Mouse (Mus musculus): ENCODE results near the gene Pola2.

Gene Pola2

GRCm38 (mm10) chr19:5965280-5965679 is 1.3 kb upstream of the Pola2 start:
- DNase-seq (ENCODE audit: low spot score): peak; percentile 93

- DNase-seq (ENCODE audit: low spot score): no peak
Measured at GRCm38 (mm10) chr19:5964804-5965203, 802 bp upstream of the Pola2 start.

GRCm38 (mm10) chr19:5962651-5963050 is 1.4 kb downstream of the Pola2 start:
- DNase-seq (ENCODE audit: low spot score): peak; percentile 3

- DNase-seq (ENCODE audit: low spot score): no peak
Measured at GRCm38 (mm10) chr19:5957371-5957770, 6.6 kb downstream of the Pola2 start.

DNA sequence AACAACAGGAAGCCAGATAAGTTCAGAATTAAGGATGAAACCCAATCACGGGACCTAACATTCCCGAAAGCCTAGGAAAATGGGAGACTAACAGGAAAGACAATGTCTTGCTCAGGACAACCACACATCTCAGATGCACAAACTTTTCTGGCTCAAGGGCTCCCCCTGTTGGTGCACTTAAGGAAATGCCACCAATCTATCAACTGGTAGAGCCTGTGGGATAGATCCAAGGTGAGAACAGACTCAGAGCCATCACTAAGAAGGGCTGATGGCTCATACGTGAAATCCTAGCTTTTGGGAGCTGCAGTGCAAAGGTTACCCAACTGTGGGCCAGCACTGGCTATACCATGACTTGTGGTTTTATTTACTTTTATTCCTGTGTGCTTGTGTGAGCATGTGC is 7.3 kb downstream of the Pola2 start:
- DNase-seq (ENCODE audit: low spot score): peak; percentile 84

GRCm38 (mm10) chr19:5955704-5956670 is 8.0 kb downstream of the Pola2 start:
- DNase-seq (ENCODE audit: low spot score): no peak

- no peak for DNase-seq (ENCODE audit: low spot score)
Measured at GRCm38 (mm10) chr19:5954936-5955335, 9.1 kb downstream of the Pola2 start.

DNA sequence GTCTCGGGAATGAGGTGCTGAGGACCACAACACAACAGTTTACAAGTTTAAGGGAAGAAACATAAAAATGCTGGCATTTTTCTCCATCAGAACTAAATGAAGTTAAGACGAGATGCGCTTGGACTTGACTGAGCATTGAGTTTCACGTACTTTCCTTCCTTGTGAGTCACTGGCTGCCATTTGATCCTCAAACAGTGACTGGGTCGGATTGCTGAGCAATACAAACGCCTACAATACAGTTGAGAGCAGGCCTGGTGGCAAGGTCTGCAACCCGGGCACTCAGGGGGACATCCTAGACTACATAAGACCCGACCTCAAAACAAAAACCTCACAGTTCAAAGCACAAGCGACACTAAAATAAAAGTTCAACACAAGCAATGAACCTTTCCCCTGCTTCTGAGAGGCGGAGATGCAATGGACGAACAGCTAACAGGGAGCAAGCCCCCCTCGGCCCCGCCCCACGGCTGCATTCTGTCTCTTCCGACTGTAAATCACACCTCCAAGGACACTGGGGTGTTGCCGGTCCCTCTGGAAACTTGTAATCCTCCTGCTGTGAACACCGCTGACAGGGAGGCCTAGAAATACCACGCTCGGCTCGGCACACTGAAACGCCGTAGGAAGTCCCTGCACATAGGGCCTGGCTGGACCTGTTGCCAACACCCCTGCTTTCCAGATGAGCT is 9.8 kb downstream of the Pola2 start:
- DNase-seq (ENCODE audit: low spot score): no peak

GRCm38 (mm10) chr19:5953201-5953770 is 10.7 kb downstream of the Pola2 start:
- no peak for DNase-seq (ENCODE audit: low spot score)

GRCm38 (mm10) chr19:5952071-5952691 is 11.8 kb downstream of the Pola2 start:
- DNase-seq (ENCODE audit: low spot score): peak; percentile 32

DNA sequence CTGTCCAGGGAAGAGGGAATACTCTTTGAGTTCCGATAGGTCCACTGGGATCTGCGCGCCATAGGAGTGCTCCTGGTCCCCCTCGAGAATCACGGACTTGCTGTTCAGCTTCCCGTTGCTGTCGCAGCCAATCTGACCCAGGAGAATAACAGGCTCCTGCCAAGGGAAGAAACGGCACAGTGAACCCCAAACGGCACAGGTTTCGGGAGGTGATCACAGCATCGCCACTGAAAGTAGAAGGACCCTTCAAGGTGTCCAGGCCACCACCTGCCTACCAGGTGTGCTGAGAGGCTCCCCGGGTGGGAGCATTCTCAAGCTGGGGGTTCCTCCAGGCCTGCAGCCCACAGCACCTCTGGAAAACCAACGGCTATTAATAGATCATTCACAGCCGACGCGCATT is 12.4 kb downstream of the Pola2 start:
- no peak for DNase-seq (ENCODE audit: low spot score)

GRCm38 (mm10) chr19:5950218-5950617 is 13.8 kb downstream of the Pola2 start:
- DNase-seq (ENCODE audit: low spot score): no peak

DNA sequence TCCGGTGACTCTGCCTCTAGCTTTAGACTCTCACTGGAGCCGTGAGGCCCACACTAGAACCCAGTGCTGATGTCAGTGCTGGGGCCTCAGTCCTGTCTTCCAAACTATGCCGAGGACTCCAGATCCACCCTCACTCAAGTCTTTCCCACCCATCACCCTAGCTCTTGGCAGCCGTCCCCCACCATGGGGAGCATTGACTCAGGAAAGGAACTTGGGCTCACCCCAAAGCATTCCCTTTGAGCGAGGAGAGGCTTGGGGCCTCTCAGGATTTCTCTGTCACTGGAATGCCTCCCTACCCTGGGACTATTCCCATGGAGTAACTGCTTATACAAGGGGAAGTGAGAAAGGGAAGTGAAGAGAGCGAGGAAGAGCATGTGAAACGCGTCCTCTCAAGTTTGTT is 18.1 kb downstream of the Pola2 start:
- DNase-seq (ENCODE audit: low spot score): no peak

GRCm38 (mm10) chr19:5945027-5945426 is 19.0 kb downstream of the Pola2 start:
- peak; percentile 29 for DNase-seq (ENCODE audit: low spot score)

GRCm38 (mm10) chr19:5944145-5944544 is 19.9 kb downstream of the Pola2 start:
- DNase-seq (ENCODE audit: low spot score): no peak

GRCm38 (mm10) chr19:5943404-5943803 is 20.6 kb downstream of the Pola2 start:
- no peak for DNase-seq (ENCODE audit: low spot score)

- no peak for DNase-seq (ENCODE audit: low spot score)
Measured at GRCm38 (mm10) chr19:5942581-5942980, 21.4 kb downstream of the Pola2 start.

DNA sequence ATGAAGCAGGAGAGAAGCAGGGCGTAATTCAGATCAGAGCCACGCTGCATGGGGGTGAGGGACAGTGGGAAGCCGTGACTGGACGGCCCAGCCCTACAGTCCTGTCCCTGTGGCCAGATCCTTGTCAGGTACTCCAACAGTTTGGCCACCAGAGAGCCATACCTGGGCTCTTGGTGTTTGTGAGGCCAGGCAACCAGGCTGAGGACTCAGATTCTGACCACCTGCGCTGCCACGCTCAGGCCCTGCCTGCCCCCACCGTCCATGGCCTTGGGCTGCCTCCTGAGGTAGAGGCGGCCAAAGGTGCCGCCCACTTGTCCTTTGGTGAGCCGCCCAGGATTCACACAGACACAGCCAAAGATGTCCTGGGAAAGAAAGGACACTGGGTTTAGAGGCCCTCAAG is 23.3 kb downstream of the Pola2 start:
- no peak for DNase-seq (ENCODE audit: low spot score)

GRCm38 (mm10) chr19:5940173-5940572 is 23.8 kb downstream of the Pola2 start:
- DNase-seq (ENCODE audit: low spot score): no peak

GRCm38 (mm10) chr19:5939715-5940114 is 24.3 kb downstream of the Pola2 start:
- no peak for DNase-seq (ENCODE audit: low spot score)

DNA sequence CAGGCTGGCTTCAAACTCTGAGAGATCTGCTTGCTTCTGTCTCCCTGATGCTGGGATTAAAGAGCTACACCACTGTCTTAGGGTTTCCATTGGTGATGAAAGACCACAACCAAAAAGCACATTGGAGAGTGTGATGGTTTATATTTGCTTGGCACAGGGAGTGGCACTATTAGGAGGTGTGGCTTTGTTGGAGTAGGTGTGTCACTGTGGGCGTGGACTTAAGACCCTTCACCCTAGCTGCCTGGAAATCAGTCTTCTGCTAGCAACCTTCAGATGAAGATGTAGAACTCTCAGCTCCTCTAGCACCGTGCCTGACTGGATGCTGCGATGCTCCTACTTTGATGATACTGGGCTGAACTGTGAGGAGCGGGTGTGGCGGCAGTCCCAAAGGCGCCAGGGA is 25.5 kb downstream of the Pola2 start:
- DNase-seq (ENCODE audit: low spot score): no peak

DNA sequence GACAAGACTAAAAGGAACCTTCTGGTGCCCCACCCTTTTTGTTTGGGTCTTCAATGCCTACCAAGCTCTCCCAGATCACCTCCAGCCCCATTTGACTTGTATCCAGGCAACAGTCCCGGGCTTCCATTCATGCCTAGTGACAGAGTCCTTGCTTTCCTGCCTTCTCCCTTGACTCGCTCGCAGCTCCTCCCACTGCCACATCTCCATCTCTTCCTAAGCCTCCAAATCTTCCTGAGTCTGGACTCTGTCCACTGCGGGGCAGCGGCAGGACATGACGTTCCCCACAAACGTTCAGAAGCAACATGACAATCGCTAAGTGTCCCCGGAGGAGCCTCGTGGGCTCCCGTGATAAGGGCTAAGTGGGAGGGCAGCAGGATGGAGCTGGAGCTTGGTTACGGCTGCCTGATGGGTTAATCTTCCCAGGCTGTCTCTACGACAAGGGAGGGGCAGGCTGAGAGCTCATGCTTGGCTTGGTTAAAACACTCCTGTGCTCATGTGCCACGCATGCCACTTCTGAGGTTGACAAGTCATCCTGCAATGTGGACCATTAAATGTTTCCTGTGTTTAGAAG is 26.1 kb downstream of the Pola2 start:
- no peak for DNase-seq (ENCODE audit: low spot score)

All from embryo, embryonic 10 days (tissue).